Mouse (Mus musculus) heart, postnatal 0 days (tissue): ENCODE measurements at regions not wholly inside any gene's neighbourhood (a gene's known extent, or its start where the extent isn't known, plus 50 kb on each side); places are given as distances from the start of the nearest gene placed in this dataset.

ENCODE experiments used
- ATAC-seq: fragments of 200-750 bp; cut with Nextera tagmentation; 2 replicates; pipeline ENCODE4 v1.8.0; 2017; ENCODE audit warnings: low read depth, moderate number of reproducible peaks, moderate library complexity; ENCODE audit not compliant: insufficient read depth
- DNase-seq: peaks from one replicate; pipeline ENCODE4 v3.0.0-alpha.2; 2016; ENCODE audit warnings: low spot score
- H3K27ac ChIP-seq: fragments of 300-500 bp; sonication (generic); 2 replicates; pipeline ENCODE4 v1.5.1; 2014; ENCODE audit warnings: low read depth, mild to moderate bottlenecking
- H3K27me3 ChIP-seq: fragments of 300-500 bp; sonication (generic); 2 replicates; pipeline ENCODE4 v1.6.1; 2014; ENCODE audit warnings: low read length, mixed read lengths; ENCODE audit not compliant: control insufficient read depth, insufficient read depth
- H3K36me3 ChIP-seq: fragments of 300-500 bp; sonication (generic); replicated peaks from 2 replicates; pipeline ENCODE4 v1.6.1; 2014; ENCODE audit warnings: low read length, mixed read lengths; ENCODE audit not compliant: control insufficient read depth, insufficient read depth
- H3K4me1 ChIP-seq: fragments of 300-500 bp; sonication (generic); 2 replicates; pipeline ENCODE4 v1.6.1; 2014; ENCODE audit warnings: antibody characterized with exemption; ENCODE audit not compliant: control insufficient read depth, insufficient read depth
- H3K4me2 ChIP-seq: fragments of 300-500 bp; sonication (generic); 2 replicates; pipeline ENCODE4 v1.6.1; 2014; ENCODE audit warnings: low read depth, mild to moderate bottlenecking, low read length, moderate library complexity
- H3K4me3 ChIP-seq: fragments of 300-500 bp; sonication (generic); 2 replicates; pipeline ENCODE4 v1.5.1; 2014; ENCODE audit warnings: low read depth, low read length
- H3K9ac ChIP-seq: fragments of 300-500 bp; sonication (generic); replicated peaks from 2 replicates; pipeline ENCODE4 v1.6.1; 2014; ENCODE audit warnings: low read depth, low read length, mixed read lengths
- H3K9me3 ChIP-seq: fragments of 300-500 bp; sonication (generic); replicated peaks from 2 replicates; pipeline ENCODE4 v1.6.1; 2016; ENCODE audit warnings: low read length; ENCODE audit not compliant: control insufficient read depth
- CTCF ChIP-seq: IDR thresholded peaks from 2 replicates; pipeline ENCODE4 v1.5.1; 2016; ENCODE audit warnings: antibody characterized with exemption, control low read depth, low read depth
- EP300 ChIP-seq: IDR thresholded peaks from 2 replicates; pipeline ENCODE4 v1.6.1; 2016; ENCODE audit warnings: antibody characterized with exemption, low read depth
- WGBS: fragments of 180-500 bp; shearing (Covaris S2); extraction: QIAGEN DNeasy Blood & Tissue Kit; methylation state at CpG from one replicate; pipeline ENCODE4 v1.1.7; 2014; 5-methylcytosine and 5-hydroxymethylcytosine counted together

DNA sequence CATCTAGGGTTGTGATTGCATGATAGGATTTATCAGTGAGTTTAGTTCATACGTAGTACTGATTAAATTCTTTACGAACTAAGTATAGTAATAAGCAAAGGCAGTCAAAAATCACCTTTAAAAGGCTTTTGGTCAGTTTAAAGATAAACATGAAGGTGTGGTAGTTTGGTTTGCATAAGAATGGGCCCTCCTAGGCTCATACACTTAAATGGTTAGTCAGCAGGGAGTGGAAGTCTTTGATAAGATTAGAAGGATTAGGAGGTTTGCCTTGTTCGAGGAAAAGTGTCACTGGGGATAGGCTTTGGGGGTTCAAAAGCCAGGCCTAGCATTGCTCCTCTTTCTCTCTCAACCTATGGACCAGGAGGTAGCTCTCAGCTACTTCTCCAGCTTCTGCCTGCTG, 357.4 kb upstream of the Pdzrn3 start:
- Histone ChIP-seq H3K9ac (no peak overlapping the region), H3K4me1 (no peaks in the 10 kb centered on the region), H3K9me3 (no peaks in the 10 kb centered on the region; the same call in 1 of the 2 replicates), H3K36me3 (no peaks in the 10 kb centered on the region), H3K4me2 (no peak overlapping the region), H3K4me3 (no peak overlapping the region), H3K27me3 (no peaks in the 10 kb centered on the region), H3K27ac (no peak overlapping the region)
- no peak for TF ChIP-seq CTCF
- TF ChIP-seq EP300 = no peak
- WGBS = 38% methylated on average over 3 of the region's 3 CpGs
- ATAC-seq (no peak), DNase-seq (no peak)

DNA sequence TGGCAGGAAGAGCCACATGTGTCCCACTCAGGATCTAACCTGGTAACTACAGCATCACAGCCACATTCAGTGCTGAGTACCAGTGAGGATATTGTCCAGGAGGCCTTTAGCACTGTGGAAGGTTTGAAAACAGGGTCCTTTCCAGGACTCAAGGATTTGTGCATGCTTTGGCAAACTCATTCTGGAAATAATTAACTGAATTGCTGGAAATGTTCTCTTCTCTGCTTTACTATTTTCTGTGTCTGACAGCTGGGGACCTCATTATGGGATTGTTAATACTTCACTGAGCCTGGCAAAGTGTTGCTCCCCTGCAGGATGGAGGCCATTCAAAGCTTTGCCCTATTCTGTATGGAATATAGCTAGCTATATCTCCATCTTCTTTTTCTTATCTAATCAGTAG, 342.8 kb upstream of the Pdzrn3 start:
- no peak overlapping the region for H3K9ac ChIP-seq
- no peak for DNase-seq
- no peak overlapping the region for H3K27ac ChIP-seq
- H3K27me3 ChIP-seq = no peaks in the 10 kb centered on the region
- no peak for TF ChIP-seq EP300
- no peak for TF ChIP-seq CTCF
- no peaks in the 10 kb centered on the region for H3K9me3 ChIP-seq
- no peak for ATAC-seq
- H3K36me3 ChIP-seq = no peaks in the 10 kb centered on the region
- H3K4me3 ChIP-seq = no peak overlapping the region
- H3K4me1 ChIP-seq = no peaks in the 10 kb centered on the region
- H3K4me2 ChIP-seq = no peak overlapping the region

DNA sequence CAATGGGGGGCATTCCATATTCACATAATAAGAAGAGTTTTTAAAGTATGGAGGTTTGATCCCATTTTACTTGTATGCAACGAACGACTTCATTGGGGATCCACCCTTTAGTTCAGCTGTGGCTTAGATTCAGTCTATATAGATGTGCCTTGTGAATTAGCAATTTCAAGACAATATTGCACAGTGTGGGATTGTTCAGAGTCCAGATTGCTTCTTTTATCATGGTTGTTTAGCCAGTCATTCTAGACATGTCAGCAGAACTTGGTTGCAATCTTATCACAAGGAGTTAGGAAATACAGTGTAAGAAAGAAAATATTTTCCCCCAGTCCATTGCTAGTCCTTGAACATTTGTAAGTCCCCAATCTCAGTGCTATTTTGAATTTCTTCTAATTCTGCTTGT, 312.0 kb upstream of the Pdzrn3 start:
- H3K4me3 ChIP-seq = no peak overlapping the region
- no peak overlapping the region for H3K27ac ChIP-seq
- no peak for DNase-seq
- H3K9me3 ChIP-seq = no peaks in the 10 kb centered on the region
- no peaks in the 10 kb centered on the region for H3K36me3 ChIP-seq
- TF ChIP-seq CTCF (no peak), EP300 (no peak)
- H3K9ac ChIP-seq = no peak overlapping the region
- H3K4me2 ChIP-seq = no peak overlapping the region
- 86% methylated on average over 2 of the region's 2 CpGs for WGBS
- no peaks in the 10 kb centered on the region for H3K27me3 ChIP-seq
- no peak for ATAC-seq
- no peaks in the 10 kb centered on the region for H3K4me1 ChIP-seq

DNA sequence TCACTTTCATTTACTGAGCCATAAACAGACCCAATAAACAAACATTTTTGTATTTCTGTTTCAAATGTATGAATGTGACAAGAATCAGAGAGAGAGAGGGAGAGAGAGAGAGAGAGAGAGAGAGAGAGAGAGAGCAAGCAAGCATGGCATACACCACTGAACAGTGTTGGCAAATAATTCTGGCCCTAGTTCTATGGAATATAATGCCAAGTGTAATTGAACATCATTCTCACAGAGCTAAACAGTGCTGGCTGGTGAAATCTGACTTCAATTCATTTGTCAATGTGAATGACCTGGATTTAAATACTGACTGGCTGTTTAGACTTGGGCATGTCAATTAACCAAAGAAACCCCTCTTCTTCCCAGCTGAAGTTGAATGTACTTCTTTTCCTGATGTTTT, 308.9 kb upstream of the Pdzrn3 start:
- no peak overlapping the region for H3K9ac ChIP-seq
- TF ChIP-seq EP300 (no peak), CTCF (no peak)
- no peak overlapping the region for H3K4me2 ChIP-seq
- no peaks in the 10 kb centered on the region for H3K9me3 ChIP-seq
- no peak for DNase-seq
- no peak overlapping the region for H3K4me3 ChIP-seq
- H3K27ac ChIP-seq = no peak overlapping the region
- H3K4me1 ChIP-seq = no peaks in the 10 kb centered on the region
- ATAC-seq = no peak
- H3K27me3 ChIP-seq = no peaks in the 10 kb centered on the region
- no peaks in the 10 kb centered on the region for H3K36me3 ChIP-seq

DNA sequence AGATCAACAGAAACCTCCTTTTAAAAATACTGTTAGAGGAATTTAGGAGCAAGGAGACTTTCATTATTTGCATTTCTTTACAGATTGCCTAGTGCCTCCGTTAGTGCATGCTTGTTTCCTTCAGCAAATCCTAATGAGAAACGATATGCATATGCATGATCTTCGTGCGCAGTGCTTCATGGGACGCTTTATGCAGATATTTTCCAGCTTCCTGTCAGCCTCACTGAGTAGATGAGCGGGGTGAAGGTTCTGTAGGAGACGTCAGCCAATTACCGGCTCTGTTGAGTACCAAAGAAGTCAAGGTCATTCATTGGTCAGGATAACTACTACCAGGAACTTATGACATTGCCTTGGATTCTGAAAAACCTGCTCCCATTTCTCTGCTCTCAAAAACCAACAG, 308.0 kb upstream of the Pdzrn3 start:
- TF ChIP-seq CTCF = no peak
- no peak for ATAC-seq
- no peaks in the 10 kb centered on the region for H3K27me3 ChIP-seq

DNA sequence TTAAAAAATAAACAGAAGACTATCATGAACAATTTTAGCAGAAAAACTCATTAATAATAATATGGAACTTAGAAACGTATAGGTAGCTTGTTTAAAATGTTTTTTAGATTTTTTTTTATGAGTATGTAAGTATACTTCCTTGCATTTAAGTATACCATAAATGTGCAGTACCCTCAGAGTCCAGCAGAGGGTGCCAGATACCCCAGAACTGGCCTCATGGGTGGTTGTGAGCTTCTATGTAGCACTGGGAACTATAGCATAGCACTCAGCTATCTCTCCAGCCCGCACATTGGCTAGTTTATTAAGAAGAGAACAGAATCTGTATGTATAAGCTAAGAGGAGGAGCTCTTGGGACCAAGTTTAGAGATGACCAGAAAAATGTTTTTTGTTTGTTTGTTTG, 306.7 kb upstream of the Pdzrn3 start:
- Histone ChIP-seq H3K9me3 (no peaks in the 10 kb centered on the region), H3K27me3 (no peaks in the 10 kb centered on the region), H3K9ac (no peak overlapping the region), H3K4me3 (no peak overlapping the region), H3K36me3 (no peaks in the 10 kb centered on the region), H3K4me2 (no peak overlapping the region), H3K4me1 (no peaks in the 10 kb centered on the region), H3K27ac (no peak overlapping the region)
- WGBS = 65% methylated on average over 2 of the region's 2 CpGs
- ATAC-seq (no peak), DNase-seq (no peak)
- no peak; the same call in 1 of the 2 replicates for TF ChIP-seq CTCF
- TF ChIP-seq EP300 = no peak

More for the DNA sequence above, 308.0 kb upstream of the Pdzrn3 start:
- Histone ChIP-seq H3K4me2 (no peak overlapping the region), H3K4me1 (no peaks in the 10 kb centered on the region), H3K4me3 (no peak overlapping the region), H3K9me3 (no peaks in the 10 kb centered on the region), H3K9ac (no peak overlapping the region), H3K27ac (no peak overlapping the region), H3K36me3 (no peaks in the 10 kb centered on the region)
- WGBS = 66% methylated on average over 8 of the region's 8 CpGs
- no peak for DNase-seq
